Comparison of ENCODE assay signal across 9 mouse cellular contexts in the genomic region with DNA sequence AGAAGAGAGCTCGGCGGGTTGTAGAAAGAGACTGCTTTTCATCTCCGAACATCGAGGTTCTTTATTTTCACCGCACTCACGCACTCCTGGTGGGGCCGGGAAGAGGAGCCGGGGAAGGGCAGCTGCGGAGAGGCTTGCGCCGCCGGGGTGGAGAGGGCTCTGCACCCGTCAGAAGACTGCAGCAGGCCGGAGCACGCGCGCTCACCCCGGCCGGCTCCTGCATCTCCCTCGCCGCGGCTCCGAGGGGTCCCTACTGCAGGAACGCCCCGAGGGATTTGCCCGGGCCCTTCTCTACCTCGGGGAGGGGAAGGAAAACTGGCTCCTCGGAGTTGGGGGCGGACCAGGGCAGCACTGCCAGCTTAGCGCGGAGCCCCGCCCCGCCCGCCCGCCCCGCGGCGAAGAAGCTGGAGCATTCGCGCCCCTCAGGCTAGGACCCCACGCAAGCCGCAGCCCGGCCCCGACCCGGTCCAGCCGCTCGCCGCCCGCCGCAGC. TPM values are rescaled to one million over a fixed set of nuclear protein-coding genes. Genes with fewer than 3 reads are reported as not detected.
A peak's percentile ranks its signal among the peaks of the same experiment; 100 is the strongest.
DNase-seq lines count a peak whose midpoint lies in the region; ATAC-seq lines count a peak whose summit lies in the region.
"Had no signal": no experiment of that assay in that cellular context is flagged by ENCODE, and none has a peak within 500 bp of the region (broad histone marks: within the 10 kb centered on the region; RNA-seq: fewer than 3 reads in every experiment).

No protein-coding gene starts in this region.

- no peaks in the 10 kb centered on the region for H3K9me3 ChIP-seq in hindbrain, embryonic 13.5 days
- no peaks in the 10 kb centered on the region for H3K9me3 ChIP-seq in liver, embryonic 12.5 days (replicated peaks)
- no peaks in the 10 kb centered on the region for H3K9me3 ChIP-seq in stomach, embryonic 14.5 days (ENCODE audit: control insufficient read depth, low read depth, low read length)

- peak overlapping the region; percentile 100 for H3K27ac ChIP-seq in hindbrain, embryonic 13.5 days
- H3K27ac ChIP-seq in liver, embryonic 12.5 days, result no peak overlapping the region
- H3K27ac ChIP-seq in stomach, embryonic 14.5 days (ENCODE audit: low read length), result no peak overlapping the region

- H3K9ac ChIP-seq in hindbrain, embryonic 13.5 days, result peak overlapping the region; percentile 100
- H3K9ac ChIP-seq in liver, embryonic 12.5 days, result no peak overlapping the region
- no peak overlapping the region for H3K9ac ChIP-seq in stomach, embryonic 14.5 days (replicated peaks; ENCODE audit: low read depth, low read length)

- H3K36me3 ChIP-seq in hindbrain, embryonic 13.5 days, result 0 out of 2 replicates have a peak, but pooled peaks cover 3% of the 10 kb centered on the region
- H3K36me3 ChIP-seq in liver, embryonic 12.5 days, result no peaks in the 10 kb centered on the region
- H3K36me3 ChIP-seq in stomach, embryonic 14.5 days (ENCODE audit: control insufficient read depth, insufficient read depth, low read length), result no peaks in the 10 kb centered on the region

- under 1% methylated on average over 42 of the region's 50 CpGs for WGBS in hindbrain, embryonic 13.5 days
- WGBS in liver, embryonic 12.5 days (ENCODE audit: insufficient replicate concordance), result 2% methylated on average over 50 of the region's 50 CpGs
- 2% methylated on average over 49 of the region's 50 CpGs for WGBS in stomach, embryonic 14.5 days

- H3K4me3 ChIP-seq in hindbrain, embryonic 13.5 days, result peak overlapping the region; percentile 85
- peak overlapping the region; percentile 39 for H3K4me3 ChIP-seq in liver, embryonic 12.5 days
- H3K4me3 ChIP-seq in stomach, embryonic 14.5 days (ENCODE audit: low read depth, low read length), result peak overlapping the region; percentile 39

- peaks cover 20% of the 10 kb centered on the region for H3K27me3 ChIP-seq in hindbrain, embryonic 13.5 days
- H3K27me3 ChIP-seq in liver, embryonic 12.5 days (replicated peaks), result peaks cover 100% of the 10 kb centered on the region
- peaks cover 59% of the 10 kb centered on the region for H3K27me3 ChIP-seq in stomach, embryonic 14.5 days (ENCODE audit: control insufficient read depth, insufficient read depth, low read length)

- peak overlapping the region; percentile 74 for H3K4me2 ChIP-seq in hindbrain, embryonic 13.5 days
- peak overlapping the region; percentile 60 for H3K4me2 ChIP-seq in liver, embryonic 12.5 days
- peak overlapping the region; percentile 68 for H3K4me2 ChIP-seq in stomach, embryonic 14.5 days (replicated peaks; ENCODE audit: low read depth, low read length)

- peaks cover 79% of the 10 kb centered on the region for H3K4me1 ChIP-seq in hindbrain, embryonic 13.5 days (replicated peaks)
- H3K4me1 ChIP-seq in liver, embryonic 12.5 days, result peaks cover 19% of the 10 kb centered on the region
- peaks cover 21% of the 10 kb centered on the region for H3K4me1 ChIP-seq in stomach, embryonic 14.5 days (ENCODE audit: control insufficient read depth, insufficient read depth, low read length)

- peak; percentile 0; the same call in 1 of the 2 replicates for ATAC-seq in hindbrain, embryonic 13.5 days (ENCODE audit: low FRiP score)
- ATAC-seq in liver, embryonic 12.5 days, result no peak
- ATAC-seq in stomach, embryonic 14.5 days (ENCODE audit: insufficient number of reproducible peaks, insufficient read depth, low FRiP score, low read depth), result no peak

- peak; percentile 22 for DNase-seq in adrenal gland, postnatal 14 days
- DNase-seq in adrenal gland, postnatal 10 days, result no peak
- DNase-seq in right cerebral cortex, adult 18-20 months, result peak; percentile 71
- no peak for DNase-seq in right cerebral cortex, postnatal 25 days
- no peak for DNase-seq in frontal cortex, postnatal 14 days (ENCODE audit: low spot score in 2 of 2)

RNA-seq across cellular contexts. Expression of a gene that starts 27.2 kb away (rescaled TPM):
- total RNA-seq in adrenal gland, postnatal 14 days (2021), result 52.0 and 61.3 TPM in 2 replicates
- 10 to 100 TPM; 44.8 to 55.9 TPM for total RNA-seq in adrenal gland, postnatal 10 days (2021)
- 42.2 and 47.6 TPM in 2 replicates for polyA plus RNA-seq in hindbrain, embryonic 13.5 days (2015; fragmentation: Nextera tagmentation; extraction: Ambion mirVana)
- polyA plus RNA-seq in liver, embryonic 12.5 days (2016; fragmentation: Nextera tagmentation; extraction: Ambion mirVana), result 42.3 and 42.6 TPM in 2 replicates
- polyA plus RNA-seq in stomach, embryonic 14.5 days (2014; fragmentation: Nextera tagmentation; extraction: Ambion mirVana), result 27.1 and 35.3 TPM in 2 replicates

RNA-seq across cellular contexts. Expression of a gene that starts 35.2 kb away (rescaled TPM):
- total RNA-seq in adrenal gland, postnatal 14 days (2021), result not detected in 2 replicates
- not detected for total RNA-seq in adrenal gland, postnatal 10 days (2021)
- polyA plus RNA-seq in hindbrain, embryonic 13.5 days (2015; fragmentation: Nextera tagmentation; extraction: Ambion mirVana), result 0.17 and 0.35 TPM in 2 replicates
- not detected in 2 replicates for polyA plus RNA-seq in liver, embryonic 12.5 days (2016; fragmentation: Nextera tagmentation; extraction: Ambion mirVana)
- 0.17 TPM in 1 of 2 replicates, not detected in the other for polyA plus RNA-seq in stomach, embryonic 14.5 days (2014; fragmentation: Nextera tagmentation; extraction: Ambion mirVana)
- total RNA-seq: common myeloid progenitor, adult 5-6 weeks had no signal

Comparison
In these comparisons a context has a peak if more than half of its experiments do, and no peak if none do; other contexts are left out.
1. DNase-seq: peak in adrenal gland, postnatal 14 days (single experiment) and right cerebral cortex, adult 18-20 months (single experiment); none in adrenal gland, postnatal 10 days (single experiment), right cerebral cortex, postnatal 25 days (single experiment) and frontal cortex, postnatal 14 days (0 of 2).
2. Peak in every context shown above with its lines, with median percentiles within 50 percentile points of each other: H3K4me2 ChIP-seq and H3K4me3 ChIP-seq.